Mouse (Mus musculus) cortical plate, adult 2 months (tissue): ENCODE measurements around the gene Rab44. TPM values are rescaled to one million over a fixed set of nuclear protein-coding genes. Genes with fewer than 3 reads are reported as not detected.
"Not testable (repeated sequence)": the region's sequence is repeated elsewhere in the genome, so short reads cannot be mapped to it uniquely, and the experiment has no call there.

Experiments used
- H3K27ac ChIP-seq: fragments of 200-500 bp; 2 replicates; pipeline ENCODE4 v1.5.1; 2012; ENCODE audit warnings: low read length, control low read depth, inconsistent platforms; ENCODE audit not compliant: insufficient read depth
- H3K4me1 ChIP-seq: fragments of 200-500 bp; 2 replicates; pipeline ENCODE4 v1.6.1; 2011; ENCODE audit warnings: low read length; ENCODE audit not compliant: control insufficient read depth, insufficient read depth
- H3K4me3 ChIP-seq: fragments of 200-500 bp; 2 replicates; pipeline ENCODE4 v1.5.1; 2011; ENCODE audit warnings: mild to moderate bottlenecking, low read length, control low read depth; ENCODE audit not compliant: insufficient read depth
- CTCF ChIP-seq: fragments of 200-500 bp; IDR thresholded peaks from 2 replicates; pipeline ENCODE4 v1.5.1; 2011; ENCODE audit warnings: mild to moderate bottlenecking, control low read depth, low read length; ENCODE audit not compliant: insufficient read depth; ENCODE audit errors: extremely low read depth
- POLR2A ChIP-seq: fragments of 200-500 bp; IDR thresholded peaks from 2 replicates; pipeline ENCODE4 v1.6.1; 2011; ENCODE audit warnings: mild to moderate bottlenecking, low read length, control low read depth; ENCODE audit not compliant: insufficient read depth; ENCODE audit errors: extremely low read depth
- polyA plus RNA-seq: library from polyadenylated mRNA; depleted of rRNA; stranded (reverse); fragments of >200 nt; gene quantifications from 2 replicates; pipeline ENCODE4 v1.2.3, GENCODE M21; 2012

Gene Rab44
- polyA plus RNA-seq, 1 experiment: 0.19 TPM

DNA sequence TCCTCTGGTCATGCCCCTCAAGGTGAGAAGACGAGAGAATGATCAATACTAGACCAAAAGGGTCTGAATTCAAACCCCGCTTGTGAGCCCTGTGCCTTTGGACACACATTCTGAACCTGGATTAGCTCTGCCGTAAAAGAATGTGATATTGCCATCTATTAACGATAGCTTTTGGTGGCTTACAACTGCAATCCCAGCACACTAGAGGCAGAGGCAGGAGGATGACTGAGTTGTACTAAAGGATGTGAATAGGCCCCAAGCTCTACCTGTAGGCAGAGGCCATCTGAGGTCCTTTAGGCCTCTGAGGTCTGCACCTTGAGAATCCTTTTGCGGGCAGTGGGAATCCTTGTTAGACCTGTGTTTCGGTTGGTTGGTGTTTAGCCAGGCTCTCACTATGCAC lies 17.7 kb upstream of the Rab44 start:
- TF ChIP-seq CTCF (no peak), POLR2A (no peak)
- H3K4me1 ChIP-seq: no peaks in the 10 kb centered on the region
- H3K4me3 ChIP-seq: no peak overlapping the region
- no peak overlapping the region for H3K27ac ChIP-seq

- no peak overlapping the region for H3K4me3 ChIP-seq
- no peak for TF ChIP-seq POLR2A
- TF ChIP-seq CTCF: no peak
- no peaks in the 10 kb centered on the region for H3K4me1 ChIP-seq
- no peak overlapping the region for H3K27ac ChIP-seq
Observed at GRCm38 (mm10) chr17:29096851-29097561, 16.9 kb upstream of the Rab44 start.

- H3K4me3 ChIP-seq: no peak overlapping the region
- TF ChIP-seq POLR2A (no peak), CTCF (no peak)
Observed at GRCm38 (mm10) chr17:29098291-29098690, 15.7 kb upstream of the Rab44 start.

DNA sequence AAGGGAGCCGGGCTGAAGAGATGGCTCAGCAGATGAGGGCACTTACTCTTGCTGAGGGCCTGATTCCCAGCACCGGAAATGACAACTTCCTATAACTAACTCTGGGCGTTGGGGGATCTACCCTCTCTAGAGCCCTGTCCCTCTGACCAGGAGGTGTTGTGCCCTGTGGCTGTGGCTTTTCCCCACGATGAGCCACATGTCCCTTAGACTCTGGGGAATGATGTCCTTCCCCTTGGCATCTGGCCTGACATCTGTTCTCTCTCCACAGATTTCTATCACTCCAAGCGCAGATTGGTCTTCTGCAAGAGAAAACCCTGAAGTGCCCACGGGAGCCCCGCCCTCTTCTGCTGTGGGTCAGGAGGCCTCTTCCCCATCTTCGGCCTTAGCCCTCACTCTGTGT lies 14.9 kb upstream of the Rab44 start:
- no peak for TF ChIP-seq CTCF
- no peak for TF ChIP-seq POLR2A
- H3K27ac ChIP-seq: no peak overlapping the region
- H3K4me3 ChIP-seq: no peak overlapping the region
- no peaks in the 10 kb centered on the region for H3K4me1 ChIP-seq

More at GRCm38 (mm10) chr17:29098291-29098690, 15.7 kb upstream of the Rab44 start:
- H3K4me1 ChIP-seq: no peaks in the 10 kb centered on the region
- H3K27ac ChIP-seq: no peak overlapping the region

DNA sequence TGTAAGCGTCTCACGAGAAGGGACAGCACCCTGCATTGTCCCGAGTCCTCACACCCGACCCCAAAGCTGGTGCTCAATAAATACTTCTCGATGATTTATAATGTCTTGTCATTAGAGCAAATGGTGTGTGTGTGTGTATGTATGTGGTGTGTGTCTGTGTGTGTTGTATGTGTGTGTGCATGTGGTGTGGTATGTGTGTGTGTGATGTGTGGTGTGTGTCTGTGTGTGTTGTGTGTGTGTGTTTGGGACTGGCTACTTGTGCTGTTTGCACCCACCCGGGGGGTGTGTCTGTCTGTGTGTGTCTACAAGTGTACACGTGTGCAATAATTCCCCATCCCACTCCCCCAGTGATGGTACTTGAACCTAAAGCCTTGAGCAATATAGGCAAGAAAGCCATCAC lies 13.3 kb upstream of the Rab44 start:
- TF ChIP-seq CTCF (no peak), POLR2A (no peak)
- Histone ChIP-seq H3K27ac (no peak overlapping the region), H3K4me3 (no peak overlapping the region), H3K4me1 (no peaks in the 10 kb centered on the region)

DNA sequence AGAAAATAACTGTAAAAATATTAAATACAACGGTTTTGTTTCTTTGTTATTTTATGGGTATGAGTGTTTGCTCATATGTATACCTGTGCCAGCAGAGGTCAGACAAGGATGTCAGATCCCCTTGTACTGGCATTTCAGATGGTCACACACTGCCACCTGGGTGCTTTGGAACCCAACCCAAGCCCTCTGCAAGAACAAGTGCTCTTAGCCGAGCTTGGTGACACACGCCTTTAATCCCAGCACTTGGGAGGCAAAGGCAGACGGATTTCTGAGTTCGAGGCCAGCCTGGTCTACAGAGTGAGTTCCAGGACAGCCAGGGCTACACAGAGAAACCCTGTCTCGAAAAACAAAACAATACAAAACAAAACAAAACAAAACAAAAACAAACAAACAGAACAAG lies 3.6 kb upstream of the Rab44 start:
- H3K4me1 ChIP-seq, H3K4me3 ChIP-seq, H3K27ac ChIP-seq: not testable (repeated sequence)

GRCm38 (mm10) chr17:29111332-29111731 lies 2.6 kb upstream of the Rab44 start:
- H3K4me1 ChIP-seq: no peaks in the 10 kb centered on the region
- H3K27ac ChIP-seq: no peak overlapping the region
- TF ChIP-seq POLR2A (no peak), CTCF (no peak)
- no peak overlapping the region for H3K4me3 ChIP-seq

- Histone ChIP-seq H3K4me1 (no peaks in the 10 kb centered on the region), H3K27ac (no peak overlapping the region), H3K4me3 (no peak overlapping the region)
- TF ChIP-seq POLR2A: no peak
- TF ChIP-seq CTCF: no peak
Observed at GRCm38 (mm10) chr17:29116023-29116422, 2.1 kb downstream of the Rab44 start.

DNA sequence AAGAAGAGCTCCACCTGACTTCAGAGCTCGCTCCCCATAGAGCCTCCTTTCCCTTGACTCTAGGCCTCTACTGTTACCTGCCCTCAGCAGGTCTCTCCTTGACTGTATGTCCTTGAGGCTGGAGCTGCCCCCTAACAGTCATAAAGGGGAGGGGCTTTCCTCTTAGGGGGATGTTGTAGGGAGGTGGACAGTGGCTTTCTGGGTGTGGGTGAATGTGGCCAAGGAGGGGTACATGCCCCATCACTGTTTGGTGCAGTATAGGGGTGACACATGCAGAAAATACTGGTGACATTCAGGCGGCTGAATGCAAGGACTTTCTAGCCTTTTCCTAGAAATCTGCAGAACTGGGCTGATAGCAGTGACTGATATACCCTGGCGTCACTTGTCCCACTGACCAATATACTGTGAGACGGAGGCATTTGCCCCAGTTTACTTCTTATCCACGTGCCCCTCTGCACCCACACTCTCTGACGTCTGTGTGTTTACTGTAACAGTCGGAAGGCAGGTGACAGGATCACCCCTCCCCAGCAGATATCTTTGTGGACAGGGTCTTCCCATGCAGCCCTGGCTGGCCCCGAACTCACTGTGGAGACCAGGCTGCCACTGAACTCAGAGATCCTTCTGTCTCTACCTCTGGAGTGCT lies 3.2 kb downstream of the Rab44 start:
- no peaks in the 10 kb centered on the region for H3K4me1 ChIP-seq
- TF ChIP-seq CTCF: no peak
- TF ChIP-seq POLR2A: no peak

GRCm38 (mm10) chr17:29118057-29118456 lies 4.1 kb downstream of the Rab44 start:
- Histone ChIP-seq H3K4me3 (no peak overlapping the region), H3K27ac (no peak overlapping the region), H3K4me1 (no peaks in the 10 kb centered on the region)
- TF ChIP-seq CTCF (no peak), POLR2A (no peak)

More for the DNA sequence above, 3.2 kb downstream of the Rab44 start:
- H3K4me3 ChIP-seq: no peak overlapping the region
- no peak overlapping the region for H3K27ac ChIP-seq
